Comparison of ENCODE assay signal across 18 mouse cellular contexts in the genomic region with DNA sequence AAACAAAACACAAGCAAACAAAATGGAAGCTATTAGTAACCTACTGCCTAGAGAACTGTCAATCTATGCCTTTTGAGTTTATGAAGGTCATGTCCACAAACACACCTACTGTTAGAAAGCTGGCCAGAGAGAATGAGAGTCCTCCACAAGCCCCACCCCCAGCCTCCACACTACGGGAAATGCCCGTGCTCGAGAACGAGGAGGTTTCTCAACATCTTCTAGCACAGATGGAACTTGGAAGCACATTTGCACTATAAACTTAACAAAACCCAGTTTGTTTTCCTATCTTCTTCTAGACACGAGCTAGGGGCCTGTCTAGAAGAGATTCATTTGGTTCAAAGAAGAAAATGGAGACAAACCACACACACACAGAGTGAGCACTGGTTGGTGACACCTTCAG. TPM values are rescaled to one million over a fixed set of nuclear protein-coding genes. Genes with fewer than 3 reads are reported as not detected.
A peak's percentile ranks its signal among the peaks of the same experiment; 100 is the strongest.
DNase-seq lines count a peak whose midpoint lies in the region; ATAC-seq and TF ChIP-seq lines count a peak whose summit lies in the region.
"Had no signal": no experiment of that assay in that cellular context is flagged by ENCODE, and none has a peak within 500 bp of the region (broad histone marks: within the 10 kb centered on the region; RNA-seq: fewer than 3 reads in every experiment).

No protein-coding gene starts in this region.

- no peak for TF ChIP-seq CTCF in liver, adult 2 months (IDR thresholded peaks at IDR 0.05; ENCODE audit: low read depth, low read length)

- no peak overlapping the region for H3K9ac ChIP-seq in liver, adult 2 months (ENCODE audit: low read depth, low read length)
- H3K9ac ChIP-seq in liver, embryonic 11.5 days (ENCODE audit: low read depth, low read length): no peak overlapping the region
- H3K9ac ChIP-seq in neural tube, embryonic 15.5 days (replicated peaks): no peak overlapping the region
- H3K9ac ChIP-seq: forebrain, embryonic 13.5 days; hindbrain, embryonic 15.5 days; midbrain, embryonic 12.5 days had no signal

- H3K27me3 ChIP-seq in liver, adult 2 months (ENCODE audit: control insufficient read depth, insufficient read depth, low read length): no peaks in the 10 kb centered on the region
- no peaks in the 10 kb centered on the region for H3K27me3 ChIP-seq in liver, embryonic 11.5 days (replicated peaks; ENCODE audit: control insufficient read depth, insufficient read depth, low read length)
- no peaks in the 10 kb centered on the region for H3K27me3 ChIP-seq in neural tube, embryonic 15.5 days (replicated peaks)
- H3K27me3 ChIP-seq: forebrain, embryonic 13.5 days; hindbrain, embryonic 15.5 days; midbrain, embryonic 12.5 days had no signal

- no peaks in the 10 kb centered on the region for H3K9me3 ChIP-seq in liver, embryonic 11.5 days (ENCODE audit: control insufficient read depth, low read length)
- no peaks in the 10 kb centered on the region for H3K9me3 ChIP-seq in neural tube, embryonic 15.5 days (replicated peaks)
- H3K9me3 ChIP-seq: forebrain, embryonic 13.5 days; hindbrain, embryonic 15.5 days; midbrain, embryonic 12.5 days had no signal

- H3K79me2 ChIP-seq in liver, adult 2 months (ENCODE audit: control insufficient read depth, insufficient read depth, low read length): peaks cover 32% of the 10 kb centered on the region
- H3K79me2 ChIP-seq in macrophage (ENCODE audit: inconsistent target): peaks cover 94% of the 10 kb centered on the region

- 3% methylated on average over 5 of the region's 5 CpGs for WGBS in liver, adult 2 months
- WGBS in liver, embryonic 11.5 days: 73% methylated on average over 5 of the region's 5 CpGs
- 14% methylated on average over 5 of the region's 5 CpGs for WGBS in macrophage (ENCODE audit: missing documents)
- WGBS in neural tube, embryonic 15.5 days: 86% methylated on average over 5 of the region's 5 CpGs

- H3K4me3 ChIP-seq in liver, adult 2 months (ENCODE audit: insufficient read depth, low read depth, low read length): no peak overlapping the region
- no peak overlapping the region for H3K4me3 ChIP-seq in liver, embryonic 11.5 days (ENCODE audit: low read depth, low read length)
- H3K4me3 ChIP-seq in macrophage (ENCODE audit: inconsistent target): no peak overlapping the region
- no peak overlapping the region for H3K4me3 ChIP-seq in neural tube, embryonic 15.5 days (replicated peaks)
- H3K4me3 ChIP-seq: forebrain, embryonic 13.5 days; hindbrain, embryonic 15.5 days; midbrain, embryonic 12.5 days had no signal

- ATAC-seq in liver, embryonic 11.5 days (replicated peaks; ENCODE audit: low FRiP score): no peak
- no peak for ATAC-seq in neural tube, embryonic 15.5 days (ENCODE audit: low FRiP score)
- ATAC-seq: activated CD4-positive, CD25-positive, alpha-beta regulatory T cell, adult 4 months; forebrain, embryonic 13.5 days had no signal

- peak; percentile 52 for DNase-seq in adrenal gland, postnatal 14 days
- no peak for DNase-seq in adrenal gland, adult 18-20 months (ENCODE audit: low spot score in 2 of 2)
- peak; percentile 79 for DNase-seq in liver, adult 2 months (ENCODE audit: extremely low read depth, low read depth, low spot score)
- DNase-seq in liver, embryonic 11.5 days (ENCODE audit: low spot score): no peak
- DNase-seq in heart, postnatal 10 days: peak; percentile 44 to 52
- DNase-seq in ovary, postnatal 14 days (ENCODE audit: low spot score): no peak
- DNase-seq: cerebellum, adult 8-10 months; embryo, embryonic 11 days; kidney, adult 8-10 months; kidney, postnatal 36 days; right cerebral cortex, adult 18-20 months; thymus, postnatal 14 days had no signal

- peaks cover 32% of the 10 kb centered on the region for H3K4me1 ChIP-seq in liver, adult 2 months (ENCODE audit: control insufficient read depth, insufficient read depth, low read length)
- H3K4me1 ChIP-seq in liver, embryonic 11.5 days (replicated peaks; ENCODE audit: control insufficient read depth, insufficient read depth, low read length): peaks cover 31% of the 10 kb centered on the region
- peaks cover 13% of the 10 kb centered on the region for H3K4me1 ChIP-seq in neural tube, embryonic 15.5 days
- H3K4me1 ChIP-seq: forebrain, embryonic 13.5 days; midbrain, embryonic 12.5 days had no signal

- H3K27ac ChIP-seq in liver, adult 2 months (replicated peaks; ENCODE audit: insufficient read depth, low read depth, low read length): peak overlapping the region; percentile 28
- H3K27ac ChIP-seq in liver, embryonic 11.5 days (ENCODE audit: low read depth, low read length): no peak overlapping the region
- H3K27ac ChIP-seq in macrophage: peak overlapping the region; percentile 99
- H3K27ac ChIP-seq in neural tube, embryonic 15.5 days (replicated peaks): no peak overlapping the region
- H3K27ac ChIP-seq: forebrain, embryonic 13.5 days; hindbrain, embryonic 15.5 days; midbrain, embryonic 12.5 days had no signal

- intact Hi-C loops in heart, postnatal 10 days (cut with DNase I): no loop called here

- no peak for TF ChIP-seq POLR2A in liver, adult 2 months (IDR thresholded peaks at IDR 0.05; ENCODE audit: extremely low read depth, insufficient read depth, low read length)

- H3K4me2 ChIP-seq in liver, embryonic 11.5 days: no peak overlapping the region
- no peak overlapping the region for H3K4me2 ChIP-seq in neural tube, embryonic 15.5 days
- H3K4me2 ChIP-seq: forebrain, embryonic 13.5 days; hindbrain, embryonic 15.5 days; midbrain, embryonic 12.5 days had no signal

- H3K36me3 ChIP-seq in liver, adult 2 months (ENCODE audit: control insufficient read depth, insufficient read depth, low read length): no peaks in the 10 kb centered on the region
- peaks cover 5% of the 10 kb centered on the region; the same call in 1 of the 2 replicates for H3K36me3 ChIP-seq in liver, embryonic 11.5 days (ENCODE audit: control insufficient read depth, insufficient read depth, low read length)
- H3K36me3 ChIP-seq in macrophage (ENCODE audit: inconsistent target): peaks cover 31% of the 10 kb centered on the region
- H3K36me3 ChIP-seq in neural tube, embryonic 15.5 days: 0 out of 2 replicates have a peak, but pooled peaks cover 3% of the 10 kb centered on the region
- H3K36me3 ChIP-seq: hindbrain, embryonic 15.5 days had no signal

RNA-seq across cellular contexts. Expression of a gene that starts 18.0 kb away (rescaled TPM):
- total RNA-seq in adrenal gland, postnatal 14 days (2021): 103 and 108 TPM in 2 replicates
- 100 to 1,000 TPM in 1 of 2 experiments, 10 to 100 TPM in 1; 97.2 to 132 TPM for total RNA-seq in adrenal gland, adult 18-20 months (2021)
- total RNA-seq in liver, adult 2 months (2014; rRNA removed): 14.7 and 17.3 TPM in 2 replicates
- 27.7 and 28.4 TPM in 2 replicates for polyA plus RNA-seq in liver, adult 2 months (2012; rRNA removed)
- 47.2 and 52.8 TPM in 2 replicates for polyA plus RNA-seq in liver, embryonic 11.5 days (2014; fragmentation: Nextera tagmentation; extraction: Ambion mirVana)
- total RNA-seq in heart, postnatal 10 days (2021): 100 to 1,000 TPM; 122 to 144 TPM
- total RNA-seq in macrophage (2018; cell fraction: chromatin; rRNA removed): 100 to 1,000 TPM in 21 of 26 experiments, 10 to 100 TPM in 5; 37.2 to 266 (median 136) TPM
- total RNA-seq in macrophage (2018; cell fraction: cytosol; rRNA removed): 100 to 1,000 TPM; 294 to 727 (median 469) TPM
- 100 to 1,000 TPM in 25 of 26 experiments, 10 to 100 TPM in 1; 87.0 to 291 (median 183) TPM for total RNA-seq in macrophage (2018; cell fraction: nucleus; rRNA removed)
- 265 to 522 TPM (median 418 TPM) in 3 replicates for polyA plus RNA-seq in macrophage (2018)
- polyA plus RNA-seq in neural tube, embryonic 15.5 days (2015; fragmentation: Nextera tagmentation; extraction: Ambion mirVana): 192 and 194 TPM in 2 replicates

Comparison
In these comparisons a context has a peak if more than half of its experiments do, and no peak if none do; other contexts are left out.
1. DNase-seq: peak in adrenal gland, postnatal 14 days (single experiment), liver, adult 2 months (single experiment) and heart, postnatal 10 days (2 of 2); none in adrenal gland, adult 18-20 months (0 of 2), liver, embryonic 11.5 days (single experiment) and ovary, postnatal 14 days (single experiment).
2. H3K27ac ChIP-seq: peak in liver, adult 2 months (single experiment) and macrophage (single experiment); none in liver, embryonic 11.5 days (single experiment) and neural tube, embryonic 15.5 days (single experiment).